Mouse (Mus musculus) lung, postnatal 0 days (tissue): ENCODE measurements around the gene Basp1.

Experiments used
- CTCF ChIP-seq: IDR thresholded peaks from 2 replicates; pipeline ENCODE4 v1.5.1; 2016; ENCODE audit warnings: antibody characterized with exemption, mild to moderate bottlenecking
- EP300 ChIP-seq: IDR thresholded peaks from 2 replicates; pipeline ENCODE4 v1.6.1; 2016; ENCODE audit warnings: antibody characterized with exemption, mild to moderate bottlenecking, control low read depth

- TF ChIP-seq CTCF = no peak
- TF ChIP-seq EP300 = no peak
Measured at GRCm38 (mm10) chr15:25447136-25447535, 33.6 kb upstream of the Basp1 start.
